Mouse (Mus musculus): Measurements from ENCODE around the gene Stradb.

The Stradb gene

GRCm38 (mm10) chr1:58961152-58961893, 12.0 kb upstream of the Stradb start:
- DNase-seq (ENCODE audit: low spot score) = no peak

GRCm38 (mm10) chr1:58962418-58962817, 10.9 kb upstream of the Stradb start:
- DNase-seq (ENCODE audit: low spot score) = no peak

DNA sequence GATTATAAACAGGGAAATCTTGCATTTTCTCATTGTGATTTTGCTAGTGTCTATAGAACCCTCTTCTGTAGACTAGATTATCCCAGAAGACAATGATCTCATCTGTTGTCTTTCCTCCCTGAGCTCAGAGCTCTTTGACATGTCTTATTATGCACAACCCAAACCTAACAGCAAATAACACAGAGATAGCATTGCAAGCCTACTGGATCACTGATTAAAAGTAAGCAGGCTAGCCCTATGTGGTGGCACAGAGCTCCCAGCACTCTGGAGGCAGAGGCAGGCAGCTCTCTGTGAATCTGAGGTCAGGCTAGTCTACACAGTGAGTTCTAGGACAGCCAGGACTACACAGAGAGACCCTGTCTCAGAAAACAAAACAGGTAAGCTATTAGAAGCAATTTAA, 10.5 kb upstream of the Stradb start:
- DNase-seq (ENCODE audit: low spot score) = no peak

- no peak for DNase-seq (ENCODE audit: low spot score)
Measured at GRCm38 (mm10) chr1:58967534-58967933, 5.8 kb upstream of the Stradb start.

- no peak for DNase-seq (ENCODE audit: low spot score)
Measured at GRCm38 (mm10) chr1:58970054-58970453, 3.3 kb upstream of the Stradb start.

DNA sequence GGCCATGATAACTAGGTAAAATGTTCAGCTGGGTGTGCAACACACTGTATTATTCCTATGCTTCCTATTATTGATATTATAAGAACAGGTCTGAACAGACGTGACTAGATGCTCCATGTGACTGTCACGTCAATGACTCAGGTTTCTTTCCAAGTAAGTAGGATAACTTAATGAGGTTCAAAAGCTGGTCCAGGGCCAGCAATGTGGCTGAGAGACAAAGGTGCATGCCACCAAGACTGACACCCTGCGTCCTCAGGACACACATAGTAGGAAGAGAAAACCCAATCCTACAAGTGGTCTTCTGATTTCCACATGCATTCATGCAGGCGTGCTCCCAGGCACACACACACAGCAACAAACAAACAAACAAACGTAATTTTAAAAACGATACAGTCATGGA, 2.2 kb upstream of the Stradb start:
- no peak for DNase-seq (ENCODE audit: low spot score)

DNA sequence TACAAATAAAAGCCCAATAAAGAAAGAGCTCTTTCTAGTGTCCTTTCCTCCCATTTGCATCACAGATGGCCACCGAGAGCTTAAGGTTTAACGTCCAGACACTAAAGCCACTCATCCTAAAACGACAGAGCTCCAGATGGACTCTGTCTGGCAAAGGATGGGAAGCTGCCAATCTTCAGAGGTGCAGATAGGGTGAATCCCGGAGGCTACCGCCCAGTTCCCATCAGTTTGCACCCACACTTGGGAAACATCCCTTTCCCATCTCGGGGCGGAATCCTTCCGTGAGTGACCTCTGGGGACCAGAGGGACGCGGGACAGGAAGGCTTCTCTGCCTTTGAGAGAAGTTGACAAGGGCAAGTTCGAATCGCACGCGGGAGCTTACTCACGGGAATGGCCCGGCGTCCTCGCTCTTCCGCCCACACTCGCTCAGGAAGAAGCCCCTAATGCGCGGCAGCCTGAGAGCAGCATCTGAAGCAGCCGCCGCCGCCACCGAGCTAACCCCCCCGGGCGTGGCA, 414 bp upstream of the Stradb start:
- DNase-seq (ENCODE audit: low spot score) = no peak

DNA sequence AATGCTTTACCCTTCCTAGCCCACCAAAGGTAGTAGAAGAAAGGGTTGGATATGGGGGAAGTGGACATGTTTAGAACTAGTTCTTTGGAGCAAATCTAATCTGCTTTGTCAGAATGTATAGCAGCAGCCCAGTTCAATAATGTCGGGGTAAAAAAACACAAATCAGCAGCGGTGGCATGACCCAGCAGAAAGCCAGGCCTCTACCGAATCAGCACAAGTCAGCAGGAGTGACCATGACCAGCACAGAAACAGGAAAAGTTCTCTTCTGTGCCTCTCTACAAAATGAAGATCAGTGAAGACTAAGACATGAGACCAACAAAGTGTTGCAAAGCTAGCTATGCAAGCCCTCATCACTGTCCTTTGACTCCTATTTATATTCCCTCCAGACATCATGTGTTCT, 9.0 kb downstream of the Stradb start:
- no peak for DNase-seq (ENCODE audit: low spot score)

GRCm38 (mm10) chr1:58984586-58984985, 11.3 kb downstream of the Stradb start:
- DNase-seq (ENCODE audit: low spot score) = no peak

DNA sequence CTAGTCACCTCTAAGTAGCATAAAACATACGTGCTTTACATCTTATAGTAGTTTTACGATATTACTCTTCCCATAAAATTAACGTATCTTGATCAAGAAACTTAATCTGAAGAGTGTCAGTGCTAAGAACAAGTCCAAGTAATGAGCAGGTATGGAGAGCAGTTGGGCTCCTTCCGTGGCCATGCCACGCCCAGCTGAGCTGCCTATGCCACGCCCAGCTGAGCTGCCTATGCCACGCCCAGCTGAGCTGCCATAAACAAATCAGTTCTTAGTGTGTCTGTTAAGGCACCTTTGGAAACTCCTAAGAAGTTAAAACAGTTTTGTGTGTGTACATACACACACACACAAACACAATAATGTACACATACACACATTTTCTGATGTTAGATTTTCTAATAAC, 19.8 kb downstream of the Stradb start:
- DNase-seq (ENCODE audit: low spot score) = no peak

- DNase-seq (ENCODE audit: low spot score) = no peak
Measured at GRCm38 (mm10) chr1:58993723-58994122, 20.4 kb downstream of the Stradb start.

DNA sequence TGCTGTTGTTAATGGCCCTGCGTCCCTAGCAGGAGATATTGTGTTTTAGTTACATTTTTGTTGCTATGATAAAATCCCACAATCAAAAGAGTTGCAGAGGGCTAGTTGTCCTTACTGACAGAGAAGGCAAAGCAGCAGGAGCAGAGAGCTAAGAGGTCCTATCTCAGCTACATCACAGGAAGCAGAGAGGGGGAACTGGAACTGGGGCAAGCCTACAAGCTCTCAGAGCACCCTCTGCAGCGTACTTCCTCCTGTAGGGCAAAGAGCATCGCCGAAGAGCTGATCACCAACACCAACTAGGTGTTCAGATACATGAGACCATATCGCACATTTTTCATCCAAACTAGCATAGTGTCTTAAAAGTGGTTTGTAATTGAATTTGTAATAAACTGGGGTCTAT, 22.0 kb downstream of the Stradb start:
- DNase-seq (ENCODE audit: low spot score) = no peak

DNA sequence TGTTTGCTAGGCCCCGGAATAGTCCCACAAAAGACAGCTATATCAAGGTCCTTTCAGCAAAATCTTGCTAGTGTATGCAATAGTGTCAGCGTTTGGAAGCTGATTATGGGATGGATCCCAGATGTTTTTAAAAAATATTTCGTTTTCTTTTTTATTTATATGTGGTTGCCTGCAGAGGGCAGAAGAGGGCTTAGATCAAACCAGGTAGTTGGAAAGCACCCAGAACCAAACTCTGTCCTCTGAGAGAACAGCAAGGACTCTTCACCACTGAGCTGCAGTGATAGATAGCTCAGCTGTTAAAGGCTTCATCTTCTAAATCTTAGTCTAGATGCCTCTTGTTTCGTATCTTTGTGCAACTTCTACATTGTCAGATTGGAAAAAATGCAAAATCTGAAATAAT, 35.9 kb downstream of the Stradb start:
- no peak for DNase-seq (ENCODE audit: low spot score)

DNA sequence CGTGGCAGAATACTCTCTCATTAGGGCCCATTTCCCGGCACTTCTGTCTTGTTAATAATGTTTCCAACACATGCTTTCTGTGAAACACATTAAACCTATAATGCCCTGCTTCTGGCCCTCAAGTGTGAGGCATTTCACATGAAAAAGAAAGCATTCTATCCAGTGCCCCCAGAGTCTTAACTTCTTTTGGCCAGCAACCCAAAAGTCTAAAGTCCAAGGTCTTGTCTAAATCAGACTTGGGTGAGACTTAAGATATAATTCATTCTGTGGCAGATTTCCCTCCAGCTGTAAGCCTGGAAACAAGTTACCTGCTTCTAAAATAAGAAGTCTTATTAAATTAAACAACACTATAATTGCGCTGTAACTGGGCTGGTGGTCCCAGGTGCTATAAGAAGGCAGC, 48.2 kb downstream of the Stradb start:
- no peak for DNase-seq (ENCODE audit: low spot score)

- no peak for DNase-seq (ENCODE audit: low spot score)
Measured at GRCm38 (mm10) chr1:59037723-59038122, 64.4 kb downstream of the Stradb start.
